Comparison of ENCODE assay signal across 15 mouse cellular contexts in the genomic region with DNA sequence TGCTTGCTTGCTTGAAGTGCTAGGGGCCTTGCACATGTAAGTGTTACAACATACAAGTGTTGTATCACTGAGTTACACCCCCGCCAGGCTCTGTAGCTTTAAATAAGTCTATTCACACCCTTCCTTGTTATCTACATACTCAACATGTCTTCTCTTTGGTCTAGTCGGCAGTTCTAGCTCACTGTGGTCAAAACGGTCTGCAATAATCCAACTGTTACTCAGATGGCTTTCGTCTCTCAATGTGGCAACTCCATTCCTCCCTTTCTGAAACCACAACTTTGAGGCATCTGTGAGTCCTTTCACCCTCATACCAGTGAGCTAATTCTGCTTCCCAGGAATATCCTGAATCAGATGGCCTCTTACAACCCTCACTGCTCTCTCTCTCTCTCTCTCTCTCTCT. TPM values are rescaled to one million over a fixed set of nuclear protein-coding genes. Genes with fewer than 3 reads are reported as not detected.
"Had no signal": no experiment of that assay in that cellular context is flagged by ENCODE, and none has a peak within 500 bp of the region (broad histone marks: within the 10 kb centered on the region; RNA-seq: fewer than 3 reads in every experiment).

No protein-coding gene starts in this region.

- ATAC-seq: lung, postnatal 0 days; midbrain, embryonic 13.5 days; midbrain, embryonic 15.5 days had no signal

- DNase-seq: lung, adult 2 months; lung, postnatal 14 days; lung, postnatal 4 days; retina, postnatal 1 day; right cerebral cortex, adult 18-20 months; right cerebral cortex, postnatal 25 days; right cerebral cortex, postnatal 4 days; spleen, adult 18-20 months; thymus, adult 18-20 months; thymus, postnatal 14 days; thymus, postnatal 36 days had no signal

RNA-seq across cellular contexts. Expression of gene Rasgrf2, which starts 17.4 kb away (rescaled TPM):
- polyA plus RNA-seq: midbrain, embryonic 10.5 days had no signal
